Mouse (Mus musculus) midbrain, embryonic 11.5 days (tissue): ENCODE measurements around the gene Fyb. TPM values are rescaled to one million over a fixed set of nuclear protein-coding genes. Genes with fewer than 3 reads are reported as not detected.

ENCODE experiments used
- ATAC-seq: fragments of 200-750 bp; cut with Nextera tagmentation; 2 replicates; pipeline ENCODE4 v1.8.0; 2017; ENCODE audit warnings: moderate TSS enrichment, moderate library complexity; ENCODE audit not compliant: low FRiP score
- DNase-seq: peaks from one replicate; pipeline ENCODE4 v3.0.0; 2015; ENCODE audit warnings: low spot score; ENCODE audit errors: missing footprints
- H3K27ac ChIP-seq: fragments of 300-500 bp; sonication (generic); 2 replicates; pipeline ENCODE4 v1.5.1; 2014; ENCODE audit warnings: low read depth, low read length
- H3K27me3 ChIP-seq: fragments of 300-500 bp; sonication (generic); 2 replicates; pipeline ENCODE4 v1.6.1; 2014; ENCODE audit warnings: mild to moderate bottlenecking, low read length, moderate library complexity, mixed read lengths; ENCODE audit not compliant: control insufficient read depth, insufficient read depth
- H3K36me3 ChIP-seq: fragments of 300-500 bp; sonication (generic); 2 replicates; pipeline ENCODE4 v1.6.1; 2014; ENCODE audit warnings: mild to moderate bottlenecking, low read length, moderate library complexity, mixed read lengths; ENCODE audit not compliant: control insufficient read depth, insufficient read depth
- H3K4me1 ChIP-seq: fragments of 300-500 bp; sonication (generic); 2 replicates; pipeline ENCODE4 v1.6.1; 2014; ENCODE audit warnings: low read length; ENCODE audit not compliant: control insufficient read depth, insufficient read depth
- H3K4me2 ChIP-seq: fragments of 300-500 bp; sonication (generic); 2 replicates; pipeline ENCODE4 v1.6.1; 2014; ENCODE audit warnings: mild to moderate bottlenecking, moderate library complexity
- H3K4me3 ChIP-seq: fragments of 300-500 bp; sonication (generic); 2 replicates; pipeline ENCODE4 v1.5.1; 2014; ENCODE audit warnings: low read depth, low read length
- H3K9ac ChIP-seq: fragments of 300-500 bp; sonication (generic); 2 replicates; pipeline ENCODE4 v1.6.1; 2014; ENCODE audit warnings: low read length
- H3K9me3 ChIP-seq: fragments of 300-500 bp; sonication (generic); 2 replicates; pipeline ENCODE4 v1.6.1; 2016; ENCODE audit warnings: low read length; ENCODE audit not compliant: control insufficient read depth
- whole genome bisulfite sequencing: fragments of 180-500 bp; shearing (Covaris S2); extraction: QIAGEN DNeasy Blood & Tissue Kit; methylation state at CpG from one replicate; pipeline ENCODE4 v1.1.7; 2014; 5-methylcytosine and 5-hydroxymethylcytosine counted together
- polyA plus RNA-seq: library from polyadenylated mRNA; unstranded; fragments of >200 nt; fragmentation: Nextera tagmentation; extraction: Ambion mirVana; gene quantifications from 2 replicates; pipeline ENCODE4 v1.2.1, GENCODE M21; 2014

Fyb gene
- polyA plus RNA-seq, 1 experiment from 2014 or later = 3.6 TPM

DNA sequence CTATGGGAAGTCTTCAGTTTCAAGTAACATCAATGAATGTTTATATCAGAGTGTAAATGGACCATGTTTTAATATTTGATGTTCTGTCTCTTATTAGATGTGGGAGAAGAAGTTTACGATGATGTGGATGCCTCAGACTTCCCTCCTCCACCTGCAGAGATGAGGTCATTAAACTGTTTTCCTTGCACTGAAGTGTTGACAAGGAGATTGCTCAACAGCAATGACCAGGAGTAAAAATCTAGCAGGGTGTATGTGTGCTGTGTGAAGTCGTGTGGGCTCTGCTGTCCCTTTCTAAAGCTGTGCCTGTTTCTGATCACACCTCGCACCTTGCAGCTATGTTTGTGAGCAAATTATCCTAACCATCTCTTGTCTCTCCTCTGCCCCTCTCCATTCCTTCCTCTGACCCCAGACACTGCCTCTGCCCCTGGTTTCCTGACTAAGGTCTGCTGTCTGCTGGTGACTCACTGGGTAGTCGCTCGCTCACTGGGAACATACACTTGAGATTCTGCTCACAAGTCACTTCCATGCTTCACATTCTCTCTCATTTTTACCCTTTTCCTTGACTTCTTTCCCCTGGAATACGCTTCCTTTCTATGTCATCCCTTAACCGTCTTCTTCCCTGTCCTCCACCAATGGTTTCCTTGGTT is 126.2 kb downstream of the Fyb start:
- Histone ChIP-seq H3K4me3 (no peak overlapping the region), H3K4me2 (no peak overlapping the region), H3K27ac (no peak overlapping the region), H3K36me3 (no peaks in the 10 kb centered on the region), H3K9me3 (no peaks in the 10 kb centered on the region), H3K4me1 (no peaks in the 10 kb centered on the region), H3K9ac (no peak overlapping the region), H3K27me3 (no peaks in the 10 kb centered on the region)
- ATAC-seq (no peak), DNase-seq (no peak)
- 90% methylated on average over 7 of the region's 7 CpGs for WGBS

DNA sequence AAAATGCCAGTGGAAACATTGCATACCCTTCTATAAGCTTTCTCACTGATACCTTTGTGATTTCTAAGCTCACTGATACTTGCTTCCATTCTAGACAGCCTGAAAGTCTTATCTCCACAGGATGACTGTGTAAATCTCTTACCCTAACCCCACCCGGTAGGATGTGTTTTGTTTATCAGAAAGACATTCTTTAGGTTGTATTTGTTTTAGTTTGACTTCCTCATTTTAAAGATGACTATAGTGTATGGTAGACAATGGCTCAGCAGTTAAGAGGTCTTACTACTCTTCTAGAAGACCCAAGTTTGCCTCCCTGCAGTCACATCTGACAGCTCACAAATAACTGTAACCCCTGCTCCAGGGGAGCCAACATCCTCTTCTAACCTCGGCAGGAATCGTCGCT is 130.4 kb downstream of the Fyb start:
- Histone ChIP-seq H3K27ac (no peak overlapping the region), H3K27me3 (no peaks in the 10 kb centered on the region), H3K4me1 (no peaks in the 10 kb centered on the region), H3K9me3 (no peaks in the 10 kb centered on the region), H3K36me3 (no peaks in the 10 kb centered on the region), H3K4me3 (no peak overlapping the region), H3K4me2 (no peak overlapping the region), H3K9ac (no peak overlapping the region)
- WGBS = 81% methylated on average over 4 of the region's 4 CpGs
- ATAC-seq = no peak
- DNase-seq = no peak

DNA sequence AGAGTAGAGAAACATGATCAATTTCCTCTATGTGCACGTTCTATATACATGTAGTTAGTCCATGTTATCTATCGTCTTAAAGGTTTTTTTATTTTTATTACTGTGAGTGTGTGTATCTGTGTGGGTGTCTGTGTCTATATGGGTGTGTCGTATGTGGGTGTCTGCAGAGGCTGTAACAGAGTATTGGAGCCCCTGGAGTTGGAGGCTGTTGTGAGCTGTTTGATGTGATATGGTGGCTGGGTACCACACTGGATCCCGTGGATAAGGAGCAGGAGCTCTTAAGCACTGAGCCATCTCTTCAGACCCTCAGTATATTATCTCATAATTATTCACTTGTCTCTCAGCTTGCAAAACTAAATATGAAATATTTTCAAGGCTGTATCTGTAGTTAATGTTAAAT is 135.4 kb downstream of the Fyb start:
- H3K36me3 ChIP-seq = no peaks in the 10 kb centered on the region
- H3K9me3 ChIP-seq = no peaks in the 10 kb centered on the region
- H3K4me2 ChIP-seq = no peak overlapping the region
- ATAC-seq (no peak), DNase-seq (no peak)
- H3K4me3 ChIP-seq = no peak overlapping the region
- H3K27me3 ChIP-seq = no peaks in the 10 kb centered on the region
- H3K9ac ChIP-seq = no peak overlapping the region
- WGBS = 88% methylated on average over 4 of the region's 4 CpGs
- no peaks in the 10 kb centered on the region for H3K4me1 ChIP-seq
- H3K27ac ChIP-seq = no peak overlapping the region

DNA sequence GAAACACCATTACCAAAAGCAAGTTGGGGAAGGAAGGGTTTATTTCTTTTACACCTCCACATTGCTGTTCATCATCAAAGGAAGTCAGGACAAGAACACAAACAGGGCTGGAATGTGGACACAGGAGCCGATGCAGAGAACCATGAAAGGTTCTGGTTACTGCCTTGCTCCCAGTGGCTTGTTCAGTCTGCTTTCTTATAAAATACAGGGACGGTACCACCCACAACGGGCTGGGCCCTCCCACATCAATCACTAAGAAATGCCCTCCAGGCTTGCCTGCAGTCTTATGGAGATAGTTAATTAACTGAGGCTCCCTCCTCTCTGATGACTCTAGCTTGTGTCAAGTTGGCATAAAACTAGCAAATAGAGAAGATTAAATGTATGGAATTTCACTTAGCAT is 139.3 kb downstream of the Fyb start:
- no peak overlapping the region for H3K4me2 ChIP-seq
- ATAC-seq (no peak), DNase-seq (no peak)
- H3K9me3 ChIP-seq = no peaks in the 10 kb centered on the region
- no peak overlapping the region for H3K27ac ChIP-seq
- no peak overlapping the region for H3K4me3 ChIP-seq
- H3K4me1 ChIP-seq = no peaks in the 10 kb centered on the region
- H3K36me3 ChIP-seq = no peaks in the 10 kb centered on the region
- WGBS = 62% methylated on average over 3 of the region's 3 CpGs
- no peaks in the 10 kb centered on the region for H3K27me3 ChIP-seq
- no peak overlapping the region for H3K9ac ChIP-seq

DNA sequence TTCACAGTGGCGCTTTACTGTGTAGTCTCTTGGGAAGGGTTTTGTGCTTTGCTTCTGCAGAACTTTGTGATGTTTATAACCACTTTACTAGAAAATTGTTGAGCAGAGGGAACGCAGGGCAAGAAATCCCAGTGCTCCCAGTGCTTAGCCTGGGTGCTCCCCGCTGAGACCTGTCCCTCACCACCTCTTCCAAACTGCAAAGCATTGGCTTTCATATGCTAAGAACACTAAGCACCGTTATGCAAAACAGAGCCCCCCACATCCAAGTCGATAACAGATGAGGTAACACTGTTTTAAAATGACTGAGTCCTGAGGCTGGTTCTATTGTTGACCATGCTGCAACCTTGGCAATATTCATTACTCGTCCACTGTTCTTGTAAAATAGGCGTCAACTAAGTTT is 141.3 kb downstream of the Fyb start:
- Histone ChIP-seq H3K4me3 (no peak overlapping the region), H3K9ac (no peak overlapping the region), H3K4me1 (no peaks in the 10 kb centered on the region), H3K27ac (no peak overlapping the region), H3K9me3 (no peaks in the 10 kb centered on the region), H3K27me3 (no peaks in the 10 kb centered on the region), H3K36me3 (no peaks in the 10 kb centered on the region), H3K4me2 (no peak overlapping the region)
- DNase-seq (no peak), ATAC-seq (no peak)
- 69% methylated on average over 7 of the region's 7 CpGs for WGBS

DNA sequence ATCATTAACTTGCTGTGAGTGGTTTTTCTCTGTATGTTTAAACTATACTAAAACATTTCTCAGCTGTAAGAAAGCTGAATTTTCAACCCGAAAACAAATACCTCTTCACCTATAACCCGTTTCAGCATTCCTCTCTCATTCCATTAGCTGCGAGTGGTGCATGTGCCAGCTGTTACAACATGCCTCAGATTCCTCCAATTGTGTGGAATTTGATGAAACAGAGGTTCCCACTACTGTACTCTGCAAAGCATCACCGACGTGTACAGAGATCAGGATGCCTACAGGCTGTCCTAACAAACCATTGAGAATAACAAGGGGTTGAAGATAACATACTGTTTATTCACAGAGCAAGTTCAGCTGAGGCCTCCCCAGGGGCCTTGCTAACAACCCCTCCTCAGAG is 143.4 kb downstream of the Fyb start:
- WGBS = 59% methylated on average over 5 of the region's 5 CpGs
- Histone ChIP-seq H3K4me3 (no peak overlapping the region), H3K9me3 (no peaks in the 10 kb centered on the region), H3K4me2 (no peak overlapping the region), H3K9ac (no peak overlapping the region), H3K27ac (no peak overlapping the region), H3K4me1 (no peaks in the 10 kb centered on the region), H3K36me3 (no peaks in the 10 kb centered on the region), H3K27me3 (no peaks in the 10 kb centered on the region)
- no peak for DNase-seq
- no peak for ATAC-seq

DNA sequence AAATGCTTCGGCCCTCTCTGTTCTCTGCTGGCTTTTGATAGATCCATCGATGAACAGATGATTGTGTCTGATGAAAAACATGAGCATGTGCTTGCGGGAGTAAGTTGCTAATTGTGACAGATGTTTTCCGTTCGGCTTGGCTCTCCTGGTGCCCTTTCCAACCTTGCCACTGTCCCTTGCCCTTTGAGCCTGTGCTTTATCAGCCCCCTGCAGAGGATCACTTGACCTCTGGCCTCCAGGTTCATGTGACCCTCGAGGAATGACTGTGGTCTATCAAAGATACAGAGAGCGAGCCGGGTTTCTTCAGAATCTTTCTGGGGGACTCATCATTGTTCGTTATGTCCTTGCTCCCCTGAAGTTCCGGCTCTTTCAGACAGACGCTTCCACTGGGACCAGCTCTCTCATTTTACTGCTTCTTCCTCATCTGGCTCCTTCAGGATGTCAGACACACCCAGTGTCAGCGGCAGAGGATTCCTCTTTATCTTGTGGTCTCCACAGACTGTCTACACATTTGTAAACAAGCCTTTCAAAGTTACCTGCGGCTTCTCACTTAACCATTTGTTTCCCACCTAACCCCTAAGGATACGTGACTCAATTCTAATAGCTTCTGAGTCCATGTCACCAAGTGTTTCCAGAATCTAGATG is 146.3 kb downstream of the Fyb start:
- Histone ChIP-seq H3K9ac (no peak overlapping the region), H3K27me3 (no peaks in the 10 kb centered on the region), H3K27ac (no peak overlapping the region), H3K4me3 (no peak overlapping the region), H3K9me3 (no peaks in the 10 kb centered on the region), H3K4me1 (no peaks in the 10 kb centered on the region), H3K36me3 (no peaks in the 10 kb centered on the region), H3K4me2 (no peak overlapping the region)
- ATAC-seq = no peak
- 41% methylated on average over 14 of the region's 14 CpGs for WGBS
- peak; percentile 83 for DNase-seq

DNA sequence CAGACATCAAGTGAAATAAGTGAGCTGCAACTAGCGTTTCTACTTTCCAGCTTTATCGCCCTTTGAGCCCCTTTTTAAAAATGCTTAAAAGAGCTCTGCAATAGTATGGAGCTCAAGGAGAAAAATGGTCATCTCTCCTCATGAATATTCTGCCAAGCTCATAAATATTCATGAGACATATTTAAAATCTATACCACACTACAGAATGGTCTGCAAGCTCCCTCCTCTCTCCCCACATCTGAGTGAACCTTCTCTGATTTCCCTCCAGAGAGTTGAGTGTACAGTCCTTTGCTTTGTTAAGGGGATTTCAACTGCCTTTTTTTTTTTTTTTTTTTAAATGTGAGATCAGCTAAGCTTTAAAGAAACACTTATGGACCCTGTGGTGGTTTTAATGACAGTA is 155.8 kb downstream of the Fyb start:
- DNase-seq (peak; percentile 83), ATAC-seq (peak; percentile 82)
- no peak overlapping the region for H3K4me3 ChIP-seq
- H3K27me3 ChIP-seq = no peaks in the 10 kb centered on the region
- no peak overlapping the region for H3K9ac ChIP-seq
- no peaks in the 10 kb centered on the region for H3K36me3 ChIP-seq
- H3K4me2 ChIP-seq = no peak overlapping the region
- no peak overlapping the region for H3K27ac ChIP-seq
- H3K4me1 ChIP-seq = no peaks in the 10 kb centered on the region
- H3K9me3 ChIP-seq = no peaks in the 10 kb centered on the region
- 66% methylated on average over 2 of the region's 2 CpGs for WGBS

DNA sequence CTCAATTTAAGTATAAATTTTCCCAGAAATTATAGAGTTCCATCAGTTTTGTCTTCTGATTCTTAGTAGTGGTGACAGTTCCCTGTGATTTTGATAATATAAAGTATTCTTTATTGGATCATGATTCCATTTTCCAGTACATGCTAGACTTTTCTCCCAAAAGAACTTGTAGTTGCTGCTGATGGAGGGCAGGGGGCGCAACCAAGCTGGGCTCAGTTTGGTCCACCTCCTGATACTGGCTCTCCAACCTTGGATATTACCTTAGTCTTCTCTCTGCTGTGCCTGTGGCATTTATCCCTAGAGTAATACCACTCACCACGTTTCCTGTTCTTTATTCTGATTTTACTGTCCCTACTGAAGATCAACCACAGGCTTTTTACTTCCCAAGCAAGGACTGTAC is 179.5 kb downstream of the Fyb start:
- WGBS = 75% methylated on average over 2 of the region's 2 CpGs
- peak; percentile 41 for DNase-seq

More for the DNA sequence above, 179.5 kb downstream of the Fyb start:
- Histone ChIP-seq H3K27ac (no peak overlapping the region), H3K36me3 (no peaks in the 10 kb centered on the region), H3K9ac (no peak overlapping the region), H3K27me3 (no peaks in the 10 kb centered on the region), H3K9me3 (no peaks in the 10 kb centered on the region), H3K4me2 (no peak overlapping the region), H3K4me3 (no peak overlapping the region), H3K4me1 (no peaks in the 10 kb centered on the region)
- ATAC-seq = no peak
